Comparison of ENCODE assay signal across 18 mouse cellular contexts in genomic region chr10:108865586-108865985, GRCm38 (mm10).
"Had no signal": no experiment of that assay in that cellular context is flagged by ENCODE, and none has a peak within 500 bp of the region (broad histone marks: within the 10 kb centered on the region; RNA-seq: fewer than 3 reads in every experiment).

No protein-coding gene starts in this region.

- ATAC-seq: midbrain, embryonic 16.5 days had no signal

- H3K27me3 ChIP-seq: midbrain, embryonic 12.5 days; neural tube, embryonic 13.5 days; neural tube, embryonic 15.5 days had no signal

- H3K4me1 ChIP-seq: midbrain, embryonic 10.5 days; midbrain, embryonic 12.5 days; neural tube, embryonic 13.5 days; neural tube, embryonic 15.5 days had no signal

- H3K27ac ChIP-seq: midbrain, embryonic 10.5 days; midbrain, embryonic 12.5 days; neural tube, embryonic 13.5 days; neural tube, embryonic 15.5 days had no signal

- DNase-seq: lung, embryonic 14.5 days; lung, postnatal 10 days; lung, postnatal 4 days; midbrain, embryonic 14.5 days; retina, postnatal 1 day; right cerebral cortex, adult 18-20 months; right cerebral cortex, postnatal 25 days; right cerebral cortex, postnatal 4 days; spleen, adult 18-20 months; thymus, adult 18-20 months; thymus, postnatal 14 days; thymus, postnatal 36 days had no signal

- H3K4me3 ChIP-seq: midbrain, embryonic 10.5 days; midbrain, embryonic 12.5 days; myocyte; neural tube, embryonic 13.5 days; neural tube, embryonic 15.5 days had no signal
